Mouse (Mus musculus) MEL-GATA-1-ER (cell line): ENCODE data around the gene Slirp.

Source experiments
- DNase-seq: peaks from one replicate; pipeline ENCODE4 v3.0.0-alpha.2; 2012; ENCODE audit warnings: low read depth; ENCODE audit errors: extremely low read depth

The Slirp gene

DNA sequence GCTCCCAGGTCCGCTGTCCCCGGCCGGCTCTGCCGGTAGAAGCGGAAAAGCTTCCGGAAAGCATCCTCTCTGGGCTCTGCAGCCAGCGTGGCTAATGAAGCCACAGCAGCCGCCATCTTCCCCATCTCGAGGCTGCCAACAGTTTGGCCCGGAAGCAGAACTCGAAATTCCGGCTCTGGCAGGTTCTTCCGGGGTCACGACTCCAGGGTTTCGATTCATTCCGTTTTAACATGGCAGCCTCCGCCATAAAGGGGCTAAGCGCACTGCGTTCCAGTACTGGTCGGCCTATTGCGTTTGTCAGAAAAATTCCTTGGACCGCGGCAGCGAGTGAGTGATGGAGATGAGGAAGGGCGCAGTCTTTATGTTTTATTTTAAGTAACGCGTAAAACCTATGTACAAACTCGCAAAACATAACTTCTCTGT is at the start of gene Slirp, which contains the start of gene Alkbh1:
TSS of gene Slirp (plus strand) at position 197 of the 423 bp plus-strand sequence.
TSS of gene Alkbh1 (minus strand) at position 318 of the 423 bp plus-strand sequence.
- DNase-seq: peak; percentile 80

DNA sequence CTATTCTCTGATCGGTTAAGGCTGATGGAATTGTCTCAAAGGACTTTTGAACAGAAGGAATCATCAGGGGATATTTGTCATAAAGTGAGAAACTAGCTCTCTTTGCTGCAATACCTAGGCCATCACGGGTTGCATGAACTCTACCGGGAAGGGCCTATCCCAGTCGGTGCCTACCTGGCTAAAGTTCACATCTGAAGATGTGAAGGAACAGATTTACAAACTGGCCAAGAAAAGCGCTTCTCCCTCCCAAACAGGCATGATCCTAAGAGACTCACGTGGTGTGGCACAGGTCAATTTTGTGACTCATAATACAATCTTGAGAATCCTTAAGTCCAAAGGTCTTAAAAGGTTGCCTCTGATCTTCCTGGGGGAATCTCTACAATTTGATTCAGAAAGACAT is 49.4 kb upstream of the Slirp start:
- no peak for DNase-seq

DNA sequence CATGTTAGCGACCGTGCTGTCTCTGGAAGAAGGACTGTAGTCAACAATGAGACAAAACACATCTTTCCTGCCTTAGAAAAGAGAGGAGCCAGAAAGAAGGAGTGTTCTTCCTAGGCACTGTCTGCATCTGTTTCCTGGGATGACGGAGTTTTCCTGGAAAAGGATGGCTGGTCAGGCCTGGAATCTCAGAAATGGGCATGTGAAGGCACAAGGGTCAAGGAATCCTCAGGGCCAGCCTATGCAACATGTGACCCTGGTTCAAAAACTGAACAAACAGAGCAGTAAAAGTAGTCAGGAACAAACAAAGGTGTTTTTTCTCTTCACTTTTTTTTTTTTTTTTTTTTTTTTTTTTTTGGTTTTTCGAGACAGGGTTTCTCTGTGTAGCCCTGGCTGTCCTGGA is 46.6 kb upstream of the Slirp start:
- no peak for DNase-seq

DNA sequence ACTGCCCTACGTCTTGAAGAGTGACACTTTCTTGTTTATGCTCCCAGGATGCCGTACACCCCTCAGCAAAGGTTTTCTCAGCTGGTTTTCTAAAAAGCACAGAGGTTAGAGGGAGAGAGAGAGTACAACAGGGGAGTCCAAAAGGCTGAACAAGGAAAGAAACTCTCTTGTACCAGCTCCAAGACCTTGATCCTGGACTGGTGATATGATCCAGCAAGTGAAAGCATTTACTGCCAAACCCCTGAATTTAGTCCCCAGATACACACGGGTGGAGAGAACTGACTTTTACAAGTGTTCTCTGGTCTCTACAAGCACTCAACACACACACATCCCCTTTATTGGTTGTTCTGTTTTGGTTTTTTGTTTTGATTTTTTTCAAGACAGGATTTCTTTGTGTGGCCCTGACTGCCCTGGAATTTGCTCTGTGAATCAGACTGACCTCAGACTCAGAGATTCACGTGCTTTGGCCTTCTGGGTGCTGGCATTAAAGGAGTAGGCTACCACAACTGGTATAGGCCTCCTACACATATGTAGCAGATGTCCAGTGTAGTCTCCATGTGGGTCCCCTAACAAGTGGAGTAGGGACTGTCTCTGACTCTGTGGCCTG is 45.8 kb upstream of the Slirp start:
- no peak for DNase-seq

DNA sequence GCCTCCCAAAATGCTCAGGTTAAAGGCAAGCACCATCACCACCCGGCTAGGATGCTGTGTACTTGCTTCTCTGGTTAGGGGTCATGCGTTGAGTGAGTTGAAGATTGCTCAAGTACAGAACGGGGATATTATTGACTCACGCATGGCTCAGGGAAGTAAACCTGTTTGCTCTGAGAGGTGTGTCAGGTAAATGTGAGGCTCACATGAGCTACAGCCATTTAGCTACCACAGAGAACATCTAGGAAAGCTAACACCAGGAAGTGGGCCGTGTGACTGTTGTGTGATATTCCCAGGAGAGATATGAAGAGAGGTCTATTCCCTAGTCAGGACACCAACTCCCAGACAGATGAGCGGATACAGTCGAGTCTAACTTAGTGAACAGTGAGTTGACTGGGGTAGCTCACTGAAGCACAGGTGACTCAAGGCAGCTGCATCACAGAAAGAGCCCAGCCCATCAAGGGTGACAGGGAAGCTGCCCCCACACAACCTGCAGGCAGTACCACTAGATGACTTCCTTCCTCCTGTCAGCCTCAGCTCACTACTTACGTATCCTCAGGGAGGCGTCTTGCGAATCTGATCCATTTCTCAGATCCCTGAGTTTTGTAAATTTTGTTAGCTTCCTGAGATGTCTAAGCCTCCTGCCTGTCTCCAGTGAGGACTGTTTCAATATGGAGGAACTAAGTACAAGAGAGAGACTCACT is 44.4 kb upstream of the Slirp start:
- DNase-seq: no peak

DNA sequence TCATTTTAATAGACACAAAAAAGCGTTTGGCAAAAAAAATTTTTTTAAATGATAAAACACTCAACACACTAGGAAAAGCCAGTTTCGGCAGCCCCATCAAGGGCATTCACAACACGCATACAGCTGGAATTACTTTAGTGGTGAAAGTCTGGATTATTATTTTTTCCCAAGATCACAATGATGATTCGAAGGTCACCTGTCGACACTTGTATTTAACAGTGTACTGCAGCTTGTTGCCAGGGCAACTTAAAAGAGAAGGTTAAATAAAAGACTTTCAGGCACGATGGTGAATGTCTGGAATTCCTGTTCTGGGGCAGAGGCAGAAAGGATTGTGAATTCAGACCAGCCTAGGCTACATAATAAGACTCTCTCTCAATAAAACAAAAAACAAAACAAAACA is 41.8 kb upstream of the Slirp start:
- DNase-seq: no peak

DNA sequence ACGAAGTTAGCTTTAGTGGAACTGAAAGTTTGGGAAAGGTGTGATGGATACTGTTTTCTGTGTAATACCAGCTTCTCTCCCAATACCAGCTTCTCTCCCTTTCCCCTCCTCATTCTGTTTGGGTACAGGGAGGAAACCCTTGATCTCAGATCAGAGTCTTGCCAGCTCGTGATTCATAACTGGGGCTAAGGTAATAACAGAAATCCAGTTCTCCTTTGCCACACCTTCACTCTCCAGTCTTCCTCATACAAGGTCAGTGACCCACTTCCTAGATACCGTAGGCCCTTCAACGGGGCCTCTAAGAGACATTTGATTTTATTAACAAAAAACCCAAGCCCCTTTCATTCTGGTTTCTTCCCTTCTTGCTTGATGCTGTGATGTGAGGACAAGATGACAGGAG is 38.5 kb upstream of the Slirp start:
- DNase-seq: no peak

DNA sequence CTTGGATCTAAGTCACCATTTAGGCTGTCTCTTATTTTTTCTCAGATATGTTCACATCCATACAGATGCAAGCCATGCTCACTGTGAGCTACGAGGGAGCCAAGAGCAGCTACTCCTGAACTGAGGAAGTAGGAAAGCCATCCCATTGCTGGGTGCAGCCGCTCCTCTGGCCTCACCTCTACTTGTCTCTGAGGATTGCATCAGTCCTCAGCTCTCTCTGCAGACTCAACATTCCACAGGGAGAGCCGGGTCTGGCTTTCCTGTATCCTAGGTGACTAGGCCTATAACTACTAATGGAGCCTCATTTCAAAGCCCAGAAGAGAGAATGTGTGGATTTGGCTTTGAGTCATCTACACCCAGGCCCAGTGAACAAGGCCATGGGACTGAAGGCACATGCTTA is 38.0 kb upstream of the Slirp start:
- no peak for DNase-seq

DNA sequence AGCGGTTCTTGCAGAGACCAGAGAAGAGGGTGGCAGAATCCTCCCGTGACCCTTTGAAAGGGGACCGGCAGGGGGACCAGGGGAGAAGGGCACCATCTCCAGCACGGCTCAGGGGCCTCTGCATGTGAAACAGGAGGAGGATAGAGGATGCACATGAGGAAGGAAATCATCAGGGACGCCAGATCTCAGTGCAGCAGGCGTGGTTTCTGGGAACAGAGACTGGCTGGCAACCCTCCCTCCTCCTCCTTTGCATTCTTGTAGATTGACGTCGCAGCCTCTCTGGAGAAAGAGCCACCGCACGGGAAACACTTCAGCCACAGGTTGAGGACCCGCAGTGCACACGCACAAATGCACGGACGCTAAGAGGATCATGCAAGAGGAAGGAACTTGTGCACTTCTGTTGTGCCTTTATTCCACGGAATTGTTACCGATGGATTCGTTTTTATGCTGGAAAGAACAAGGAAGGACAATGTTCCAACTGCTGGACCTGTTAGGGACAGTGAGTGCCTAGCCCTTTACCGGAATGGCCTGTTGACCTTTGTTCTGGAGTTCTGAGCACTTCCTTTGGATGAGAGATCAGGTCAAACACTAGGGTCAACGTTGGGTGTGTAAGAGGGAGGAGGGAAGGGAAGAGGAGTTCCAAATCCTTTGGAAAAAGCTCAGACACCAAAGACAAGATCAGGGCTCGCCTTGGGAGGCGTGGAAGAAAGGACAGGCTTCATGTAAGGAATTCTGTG is 35.7 kb upstream of the Slirp start:
- no peak for DNase-seq

- no peak for DNase-seq
Measured at GRCm38 (mm10) chr12:87409123-87409522, 34.6 kb upstream of the Slirp start.

- DNase-seq: no peak
Measured at GRCm38 (mm10) chr12:87410999-87411398, 32.7 kb upstream of the Slirp start.

GRCm38 (mm10) chr12:87413179-87413790 is 30.4 kb upstream of the Slirp start:
- DNase-seq: peak; percentile 30

DNA sequence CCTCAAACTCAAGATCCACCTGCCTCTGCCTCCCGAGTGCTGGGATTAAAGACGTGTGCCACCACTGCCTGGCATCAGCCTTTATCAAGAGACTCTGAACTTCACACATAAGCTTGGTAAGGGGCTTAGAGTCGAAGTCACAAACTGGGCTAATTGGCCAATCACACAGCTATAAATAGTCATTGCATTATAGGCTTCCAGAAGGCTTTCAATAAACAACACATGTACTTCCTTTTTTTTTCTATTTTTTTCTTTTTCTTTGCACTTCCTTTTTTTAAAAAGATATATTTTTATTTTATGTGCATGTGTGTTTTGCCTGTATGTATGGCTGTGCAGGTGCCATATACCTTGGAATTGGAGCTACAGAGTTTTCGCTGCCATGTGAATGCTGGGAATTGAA is 28.3 kb upstream of the Slirp start:
- DNase-seq: peak; percentile 29

DNA sequence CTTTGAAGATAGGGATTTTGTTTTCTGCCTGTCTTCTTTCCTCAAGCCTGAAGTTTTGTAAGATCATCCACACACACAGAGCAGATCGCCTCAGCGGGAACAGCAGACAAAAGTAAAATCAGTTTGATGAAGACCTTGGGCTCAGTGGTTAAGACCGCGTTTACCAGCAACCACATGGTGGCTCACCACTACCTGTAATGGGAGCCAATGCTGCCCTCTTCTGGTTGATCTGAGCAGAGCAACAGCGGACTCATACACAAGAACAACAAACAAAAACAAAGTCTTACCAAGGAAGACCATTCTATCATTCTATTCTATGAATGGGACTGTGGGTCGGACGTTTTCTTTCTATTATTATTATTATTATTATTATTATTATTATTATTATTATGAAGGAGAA is 27.0 kb upstream of the Slirp start:
- DNase-seq: peak; percentile 47

GRCm38 (mm10) chr12:87418921-87419320 is 24.8 kb upstream of the Slirp start:
- no peak for DNase-seq

GRCm38 (mm10) chr12:87419974-87420485 is 23.7 kb upstream of the Slirp start:
- no peak for DNase-seq

DNA sequence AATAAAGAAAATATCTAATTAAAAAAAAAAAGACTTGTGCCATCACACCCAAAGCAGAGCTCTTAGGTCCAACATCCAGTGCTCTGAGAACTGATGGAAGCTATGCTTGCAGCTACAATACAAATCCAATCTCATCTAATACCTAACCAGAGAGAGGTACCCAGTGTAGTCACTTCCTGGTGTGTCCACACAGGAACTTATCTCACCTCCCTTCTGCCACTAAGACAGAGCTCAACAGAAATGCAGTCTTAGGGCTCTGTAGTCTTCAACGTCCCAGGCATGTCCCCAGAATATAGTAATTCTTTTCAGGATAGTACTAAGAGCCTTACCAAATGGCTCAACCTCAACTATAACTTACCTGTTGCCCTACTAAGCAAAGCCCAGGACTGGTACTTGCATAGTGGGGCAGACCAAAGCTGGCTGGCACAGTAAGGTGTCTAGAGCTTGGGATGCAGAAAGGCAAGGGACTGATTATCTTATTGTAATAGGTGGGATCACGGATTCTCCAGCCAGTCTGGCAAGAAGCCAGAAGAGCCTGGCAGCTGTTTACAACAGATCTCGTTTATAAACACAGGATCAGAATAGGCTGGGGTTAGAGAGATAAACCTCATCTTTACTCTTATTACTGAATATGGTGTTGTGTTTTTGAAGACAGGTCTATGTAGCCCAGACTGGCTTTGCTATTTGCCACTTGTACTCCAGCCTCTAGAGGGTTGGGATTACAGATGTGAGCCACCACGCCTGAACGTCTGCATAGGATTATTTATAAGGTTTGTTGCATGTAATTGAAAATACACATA is 21.8 kb upstream of the Slirp start:
- DNase-seq: no peak

DNA sequence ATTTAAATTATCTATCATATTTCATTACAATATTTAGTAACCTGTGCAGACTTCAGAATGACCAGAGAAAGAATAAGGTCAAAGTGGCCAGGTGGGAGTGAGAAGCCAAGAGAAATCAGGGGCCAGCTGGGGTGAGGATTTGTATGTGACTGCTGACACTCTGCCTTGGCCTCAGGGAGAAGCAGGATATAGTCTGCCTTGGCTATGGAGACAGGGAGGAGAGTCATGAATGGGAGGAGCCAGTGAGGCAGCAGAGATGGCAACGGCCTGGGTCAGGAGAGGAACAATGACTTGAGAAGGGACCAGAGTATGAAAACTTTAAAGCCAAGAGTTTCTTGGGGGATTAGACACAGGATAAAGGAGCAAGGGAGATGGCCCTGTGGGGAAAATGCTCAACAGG is 20.0 kb upstream of the Slirp start:
- no peak for DNase-seq

DNA sequence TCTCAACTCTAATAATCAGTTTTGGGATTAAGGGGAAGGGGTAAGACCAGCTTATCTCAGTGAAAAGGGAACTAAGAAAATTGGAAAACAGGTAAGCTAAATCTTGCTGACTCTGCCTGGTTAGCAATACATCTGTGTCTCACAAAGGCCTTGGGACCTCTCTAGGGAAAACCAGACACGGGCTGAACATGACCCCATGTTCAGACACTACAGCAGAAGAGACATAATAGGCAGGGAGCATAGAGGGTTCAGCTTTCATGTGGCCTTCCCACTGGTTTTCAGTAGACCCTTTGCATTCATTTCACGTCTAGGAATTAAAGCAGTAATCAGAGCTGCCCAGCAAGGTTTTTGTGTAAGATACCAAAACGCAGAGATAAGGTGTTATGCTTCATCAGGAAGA is 19.2 kb upstream of the Slirp start:
- DNase-seq: no peak

GRCm38 (mm10) chr12:87426354-87427031 is 17.2 kb upstream of the Slirp start:
- DNase-seq: no peak
